Mouse (Mus musculus) olfactory bulb, adult 2 months (tissue): ENCODE measurements around the gene Bod1.

Source experiments
- CTCF ChIP-seq: fragments of 200-500 bp; IDR thresholded peaks from 2 replicates; pipeline ENCODE4 v1.5.1; 2012; ENCODE audit warnings: low read depth, mild to moderate bottlenecking, low read length, moderate library complexity; ENCODE audit not compliant: insufficient read depth
- POLR2A ChIP-seq: fragments of 200-500 bp; IDR thresholded peaks from 2 replicates; pipeline ENCODE4 v1.6.1; 2012; ENCODE audit warnings: mild to moderate bottlenecking, low read depth, low read length, moderate library complexity; ENCODE audit not compliant: insufficient read depth

DNA sequence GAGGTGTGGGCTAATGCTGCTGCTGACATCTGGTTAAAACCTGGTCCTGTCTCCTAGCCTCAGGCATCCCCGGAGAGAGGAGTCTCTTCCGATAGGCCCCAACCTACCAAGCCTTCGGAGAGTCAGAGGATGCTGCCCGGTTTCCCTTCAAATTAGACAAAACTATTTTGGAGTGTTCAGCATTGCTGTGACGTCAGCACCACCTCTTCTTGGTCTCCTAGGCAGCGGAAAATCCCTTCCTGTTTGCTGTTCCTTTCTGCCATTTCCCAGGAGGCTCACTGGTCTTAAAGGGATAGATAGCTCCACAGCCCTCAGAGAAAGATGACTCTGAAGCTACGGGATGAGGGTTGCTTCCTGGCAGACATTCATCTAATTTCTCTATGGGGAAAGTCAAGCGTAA, 31.5 kb upstream of the Bod1 start:
- TF ChIP-seq CTCF: no peak
- TF ChIP-seq POLR2A: no peak
